Mouse (Mus musculus) macrophage (primary cell): ENCODE results near the gene Cpm. TPM values are rescaled to one million over a fixed set of nuclear protein-coding genes. Genes with fewer than 3 reads are reported as not detected.

Experiments
- H3K27ac ChIP-seq: fragments of 350-480 bp; formaldehyde crosslinking; 2 replicates; pipeline ENCODE4 v1.9.0; 2021
- H3K36me3 ChIP-seq: fragments of 350-480 bp; formaldehyde crosslinking; 2 replicates; pipeline ENCODE4 v1.9.0; 2021; ENCODE audit errors: inconsistent target
- H3K4me3 ChIP-seq: fragments of 350-480 bp; formaldehyde crosslinking; 2 replicates; pipeline ENCODE4 v1.9.0; 2021; ENCODE audit errors: inconsistent target
- H3K79me2 ChIP-seq: fragments of 350-480 bp; formaldehyde crosslinking; 2 replicates; pipeline ENCODE4 v1.9.0; 2021; ENCODE audit errors: inconsistent target
- WGBS: methylation state at CpG from one replicate; pipeline ENCODE4 v1.1.7; 2026; ENCODE audit warnings: inconsistent platforms; ENCODE audit not compliant: missing documents; 5-methylcytosine and 5-hydroxymethylcytosine counted together
- polyA plus RNA-seq: library from polyadenylated mRNA; stranded (reverse); fragments of 250-400 nt; gene quantifications from 3 replicates; pipeline ENCODE4 v1.2.4, GENCODE M21; 2018; ENCODE audit warnings: inconsistent platforms

Gene Cpm
- polyA plus RNA-seq, 1 experiment from 2014 or later, result 0.07 TPM

DNA sequence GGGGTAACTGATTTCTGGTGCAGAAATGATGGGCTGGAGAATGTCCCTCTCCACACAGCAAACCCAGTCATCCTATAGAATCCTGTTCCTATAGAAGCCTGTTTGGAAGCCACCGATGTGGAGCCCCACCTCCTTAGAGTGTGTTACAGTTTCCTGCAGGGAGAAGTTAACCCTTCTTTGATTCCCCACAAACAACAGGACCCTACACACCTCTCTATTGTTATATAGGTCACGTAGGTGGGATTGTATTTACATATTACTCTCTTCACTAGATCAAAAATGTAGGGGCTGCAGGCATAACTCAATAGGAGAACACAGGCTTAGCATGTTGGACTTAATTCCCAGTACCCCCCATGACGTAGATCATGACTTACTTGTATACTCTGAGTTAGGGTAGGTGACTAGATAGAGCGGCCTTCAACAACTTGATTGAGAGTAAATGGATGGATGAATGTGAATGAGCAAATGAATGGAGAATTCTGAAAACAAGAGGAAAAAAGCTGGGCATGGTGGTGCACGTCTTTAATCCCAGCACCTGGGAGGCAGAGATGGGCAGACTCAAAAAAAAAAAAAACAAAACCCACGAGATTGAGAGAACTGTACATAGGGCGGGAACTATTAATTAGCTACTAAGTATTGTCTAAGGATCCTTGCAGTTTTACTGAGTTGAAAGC lies 27.8 kb downstream of the Cpm start:
- Histone ChIP-seq H3K4me3 (no peak overlapping the region), H3K27ac (no peak overlapping the region), H3K36me3 (no peaks in the 10 kb centered on the region), H3K79me2 (no peaks in the 10 kb centered on the region)
- WGBS, result 85% methylated on average over 7 of the region's 7 CpGs

DNA sequence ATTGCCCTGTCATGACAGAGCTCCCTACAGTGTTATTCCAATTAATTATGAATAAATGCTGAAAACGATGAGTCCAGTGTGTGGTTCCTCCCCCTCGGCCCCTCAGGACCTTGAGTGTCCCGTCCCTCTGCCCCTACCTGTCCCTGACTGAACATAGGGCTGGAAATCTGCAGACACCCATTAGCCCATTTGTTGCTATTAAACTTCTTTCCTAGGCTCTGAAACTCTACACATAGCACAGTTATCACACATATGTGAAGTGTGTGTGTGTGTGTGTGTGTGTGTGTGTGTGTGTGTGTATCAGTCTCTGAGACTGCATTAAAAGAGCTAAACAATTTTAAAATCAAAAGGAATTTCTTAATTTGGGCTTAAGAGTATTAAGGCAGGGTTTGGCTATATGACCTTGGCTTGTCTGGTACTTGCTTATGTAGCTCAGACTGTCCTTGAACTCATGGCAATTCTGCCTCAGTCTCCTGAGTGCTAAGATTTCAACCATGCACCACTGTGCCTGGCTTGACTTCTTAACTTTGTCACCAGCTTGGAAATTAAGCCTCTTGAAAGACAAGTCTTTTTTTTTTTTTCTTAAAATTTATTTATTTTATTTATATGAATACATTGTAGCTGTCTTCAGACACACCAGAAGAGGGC lies 28.5 kb downstream of the Cpm start:
- no peak overlapping the region for H3K4me3 ChIP-seq
- H3K79me2 ChIP-seq, result no peaks in the 10 kb centered on the region
- H3K27ac ChIP-seq, result no peak overlapping the region
- H3K36me3 ChIP-seq, result no peaks in the 10 kb centered on the region
- 90% methylated on average over 3 of the region's 3 CpGs for WGBS

- Histone ChIP-seq H3K27ac (no peak overlapping the region), H3K79me2 (no peaks in the 10 kb centered on the region), H3K4me3 (no peak overlapping the region), H3K36me3 (no peaks in the 10 kb centered on the region)
- WGBS, result 78% methylated on average over 14 of the region's 14 CpGs
Observed at GRCm38 (mm10) chr10:117658522-117659429, 29.5 kb downstream of the Cpm start.

GRCm38 (mm10) chr10:117659430-117659813 lies 30.1 kb downstream of the Cpm start:
- H3K4me3 ChIP-seq, result no peak overlapping the region
- no peaks in the 10 kb centered on the region for H3K36me3 ChIP-seq
- H3K27ac ChIP-seq, result no peak overlapping the region
- no peaks in the 10 kb centered on the region for H3K79me2 ChIP-seq
- WGBS, result 67% methylated on average over 11 of the region's 11 CpGs

GRCm38 (mm10) chr10:117659819-117660218 lies 30.5 kb downstream of the Cpm start:
- H3K4me3 ChIP-seq, result no peak overlapping the region
- no peak overlapping the region for H3K27ac ChIP-seq
- 30% methylated on average over 11 of the region's 11 CpGs for WGBS

DNA sequence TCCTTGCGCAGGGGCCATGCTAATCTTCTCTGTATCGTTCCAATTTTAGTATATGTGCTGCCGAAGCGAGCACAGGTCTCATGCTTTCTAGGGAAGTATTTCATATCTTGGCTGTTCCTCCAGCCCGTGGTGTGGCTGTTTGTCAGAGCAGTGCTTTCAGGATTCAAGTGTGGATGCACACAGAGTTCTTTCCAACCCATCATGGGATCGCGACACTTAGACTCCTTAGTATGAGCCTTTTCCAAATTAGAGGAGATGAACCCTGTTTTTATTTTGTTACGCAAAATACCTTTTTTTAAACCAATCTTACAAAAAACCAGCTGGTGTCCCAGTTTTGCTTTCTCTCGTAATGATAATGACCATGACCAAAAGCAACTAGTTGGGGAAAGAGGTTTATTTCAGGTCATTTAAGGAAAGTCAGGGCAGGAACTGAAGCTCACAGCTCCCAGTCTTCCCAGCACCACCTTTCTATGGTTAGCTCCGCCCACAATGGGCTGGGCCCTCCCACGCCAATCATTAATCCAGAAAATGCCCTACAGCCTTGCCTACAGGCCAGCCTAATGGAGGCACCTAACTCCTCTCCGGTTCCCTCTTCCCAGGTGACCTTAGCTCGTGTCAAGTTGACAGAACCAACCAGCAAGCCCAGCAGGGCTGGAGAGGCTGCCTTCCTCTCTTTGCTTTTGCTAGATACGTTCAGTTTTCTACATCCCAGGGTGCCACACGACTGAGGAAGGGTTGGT lies 33.2 kb downstream of the Cpm start:
- 86% methylated on average over 15 of the region's 15 CpGs for WGBS
- H3K4me3 ChIP-seq, result no peak overlapping the region
- no peak overlapping the region for H3K27ac ChIP-seq
- H3K36me3 ChIP-seq, result no peaks in the 10 kb centered on the region
- H3K79me2 ChIP-seq, result no peaks in the 10 kb centered on the region

More at GRCm38 (mm10) chr10:117659819-117660218, 30.5 kb downstream of the Cpm start:
- Histone ChIP-seq H3K79me2 (no peaks in the 10 kb centered on the region), H3K36me3 (no peaks in the 10 kb centered on the region)

DNA sequence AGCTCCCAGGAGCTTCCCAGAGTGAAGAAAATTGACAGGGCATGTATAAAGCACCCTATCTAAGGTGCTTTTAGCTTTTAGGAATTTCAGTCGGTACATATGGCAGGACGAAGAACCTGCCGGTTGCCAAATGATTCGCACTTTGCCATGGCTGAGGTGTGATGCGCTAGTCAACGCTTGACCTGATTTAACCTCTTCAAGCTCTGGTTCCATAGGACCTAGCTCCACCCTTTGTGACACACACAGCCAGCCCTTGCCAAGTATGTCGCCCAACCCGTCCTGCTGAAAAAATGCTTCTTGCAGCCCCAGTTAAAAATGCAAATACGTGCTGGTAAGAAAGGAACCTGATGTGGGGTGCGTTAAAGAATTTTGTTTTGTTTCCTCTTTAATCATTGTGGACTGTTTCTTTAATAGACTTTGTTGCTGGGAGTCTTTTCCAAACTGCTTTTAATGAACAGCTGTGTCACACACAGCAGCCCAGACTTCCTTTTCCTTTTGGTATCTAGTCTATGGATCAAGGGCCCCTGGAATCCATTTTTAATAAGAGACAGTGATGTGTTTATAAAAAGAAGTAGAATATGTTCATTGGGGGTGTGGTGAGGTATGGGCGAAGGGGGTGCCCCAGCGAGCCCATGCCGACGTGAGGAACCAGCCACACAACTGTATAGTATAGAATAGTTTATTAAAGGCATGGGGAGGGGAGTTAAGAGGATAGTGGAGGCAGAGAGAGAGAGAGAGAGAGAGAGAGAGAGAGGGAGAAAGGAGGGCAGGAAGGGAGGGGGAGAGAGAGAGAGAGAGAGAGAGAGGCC lies 34.0 kb downstream of the Cpm start:
- no peak overlapping the region for H3K27ac ChIP-seq
- 79% methylated on average over 14 of the region's 14 CpGs for WGBS

DNA sequence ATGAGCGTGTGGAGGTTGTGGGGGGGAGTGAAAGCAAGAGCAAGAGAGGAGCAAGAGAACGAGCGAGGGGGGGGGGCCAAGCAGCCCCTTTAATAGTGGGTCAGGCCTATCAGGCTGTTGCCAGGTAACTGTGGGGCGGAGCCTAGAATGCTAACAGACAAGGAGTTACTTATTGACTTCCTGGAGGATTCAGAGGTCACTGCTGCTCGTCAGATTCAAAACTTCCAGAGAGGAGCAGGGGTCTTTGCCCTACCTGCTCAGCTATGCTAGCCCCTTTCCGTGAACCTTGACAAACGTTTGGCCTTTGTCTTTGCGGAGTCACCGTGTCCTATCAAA lies 34.5 kb downstream of the Cpm start:
- Histone ChIP-seq H3K36me3 (no peaks in the 10 kb centered on the region), H3K79me2 (no peaks in the 10 kb centered on the region), H3K4me3 (no peak overlapping the region), H3K27ac (no peak overlapping the region)
- 90% methylated on average over 6 of the region's 9 CpGs for WGBS

More for the DNA sequence above, 34.0 kb downstream of the Cpm start:
- H3K79me2 ChIP-seq, result no peaks in the 10 kb centered on the region
- H3K36me3 ChIP-seq, result no peaks in the 10 kb centered on the region
- H3K4me3 ChIP-seq, result no peak overlapping the region

DNA sequence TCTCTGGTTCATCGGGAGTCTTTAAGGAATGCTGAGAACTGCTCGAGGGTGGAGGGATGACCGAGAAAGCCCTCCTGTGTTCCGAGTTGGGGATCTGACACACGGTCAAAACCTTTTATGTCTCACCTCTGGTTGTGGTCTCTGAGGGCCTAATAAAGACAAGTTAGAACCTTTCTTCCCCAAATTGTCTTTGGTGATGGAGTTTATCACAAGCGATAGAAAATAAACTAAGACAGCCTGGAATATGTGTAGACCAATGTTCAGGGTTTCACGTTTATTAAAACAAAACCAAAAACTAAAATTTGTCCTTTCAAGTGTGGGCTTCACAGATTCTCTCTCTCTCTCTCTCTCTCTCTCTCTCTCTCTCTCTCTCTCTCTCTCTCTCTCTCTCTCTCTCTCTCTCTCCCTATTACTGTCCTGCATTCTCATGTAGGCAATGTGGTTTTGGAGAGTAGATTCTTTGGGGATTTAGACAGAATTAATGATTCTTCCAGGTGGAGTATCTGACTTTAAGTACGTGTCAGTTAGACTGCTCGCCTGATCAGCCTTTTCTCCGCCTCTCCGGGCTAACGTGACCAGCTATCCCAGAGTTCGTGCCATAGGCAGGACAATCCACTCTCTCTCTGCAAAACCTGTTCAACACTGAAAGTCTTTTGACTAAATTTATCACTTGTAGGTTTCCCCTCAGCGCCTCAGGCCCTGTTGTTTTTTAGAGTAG lies 35.1 kb downstream of the Cpm start:
- Histone ChIP-seq H3K79me2 (no peaks in the 10 kb centered on the region), H3K4me3 (no peak overlapping the region), H3K36me3 (no peaks in the 10 kb centered on the region), H3K27ac (no peak overlapping the region)
- WGBS, result 89% methylated on average over 14 of the region's 14 CpGs

- no peak overlapping the region for H3K4me3 ChIP-seq
- no peaks in the 10 kb centered on the region for H3K36me3 ChIP-seq
- H3K27ac ChIP-seq, result no peak overlapping the region
- H3K79me2 ChIP-seq, result no peaks in the 10 kb centered on the region
Observed at GRCm38 (mm10) chr10:117664926-117665209, 35.6 kb downstream of the Cpm start.

DNA sequence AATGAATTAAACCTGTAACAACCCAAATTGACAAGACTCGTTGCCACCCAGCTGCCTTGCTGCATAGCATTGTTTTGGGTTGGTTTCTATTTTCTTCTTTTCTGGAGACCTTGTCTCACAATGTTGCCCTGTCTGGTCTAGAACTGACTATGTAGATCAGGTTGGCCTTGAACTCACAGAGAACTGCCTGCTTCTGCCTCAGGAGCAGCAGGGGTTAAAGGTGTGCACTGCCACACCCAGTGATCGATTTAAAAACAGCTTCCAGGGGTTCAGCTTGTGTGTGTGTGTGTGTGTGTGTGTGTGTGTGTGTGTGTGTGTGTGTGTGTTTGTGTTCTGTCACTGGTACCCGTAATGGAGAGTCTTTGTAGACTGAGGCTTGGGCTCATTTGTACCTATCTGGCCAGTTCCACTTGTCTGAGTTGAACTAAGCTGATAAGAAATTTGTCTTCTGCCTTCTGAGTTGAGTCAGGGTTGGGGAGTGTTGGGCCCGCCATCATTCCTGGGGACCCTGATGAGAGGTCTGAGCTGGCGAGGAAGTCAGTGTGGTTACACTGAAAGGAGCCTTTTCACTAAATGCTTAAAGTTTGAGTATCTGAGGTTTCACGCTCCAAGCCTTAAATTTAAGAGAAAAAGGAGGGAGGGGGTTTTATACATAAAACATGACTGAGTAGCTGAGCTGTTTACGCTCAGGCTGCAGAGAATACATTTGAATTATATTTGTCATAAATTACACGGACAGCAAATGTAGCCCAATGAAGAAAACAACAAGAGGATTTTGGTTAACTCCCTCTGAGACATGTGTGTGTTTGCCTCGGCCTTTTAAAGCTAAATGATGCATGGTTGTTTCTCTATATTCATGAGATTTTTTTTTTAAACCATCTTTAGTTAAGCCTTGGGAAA lies 36.3 kb downstream of the Cpm start:
- Histone ChIP-seq H3K36me3 (no peaks in the 10 kb centered on the region), H3K79me2 (no peaks in the 10 kb centered on the region), H3K4me3 (no peak overlapping the region), H3K27ac (no peak overlapping the region)
- 82% methylated on average over 8 of the region's 9 CpGs for WGBS

GRCm38 (mm10) chr10:117666361-117666760 lies 37.1 kb downstream of the Cpm start:
- H3K79me2 ChIP-seq, result no peaks in the 10 kb centered on the region
- no peaks in the 10 kb centered on the region for H3K36me3 ChIP-seq
- no peak overlapping the region for H3K4me3 ChIP-seq
- 97% methylated on average over 3 of the region's 3 CpGs for WGBS
- no peak overlapping the region for H3K27ac ChIP-seq
